Mouse (Mus musculus) midbrain, embryonic 14.5 days (tissue): ENCODE measurements around the gene Tmem200c. TPM values are rescaled to one million over a fixed set of nuclear protein-coding genes. Genes with fewer than 3 reads are reported as not detected.

Experiments
- ATAC-seq: fragments of 200-750 bp; cut with Nextera tagmentation; 2 replicates; pipeline ENCODE4 v1.8.0; 2017; ENCODE audit warnings: moderate number of reproducible peaks, moderate library complexity; ENCODE audit not compliant: low FRiP score, low TSS enrichment
- DNase-seq: peaks from one replicate; pipeline ENCODE4 v3.0.0-alpha.2; 2015
- H3K27ac ChIP-seq: fragments of 300-500 bp; sonication (generic); replicated peaks from 2 replicates; pipeline ENCODE4 v1.5.1; 2014; ENCODE audit warnings: mild to moderate bottlenecking, low read depth, low read length, moderate library complexity
- H3K27me3 ChIP-seq: fragments of 300-500 bp; sonication (generic); 2 replicates; pipeline ENCODE4 v1.6.1; 2014; ENCODE audit warnings: low read length, control low read depth, mixed read lengths; ENCODE audit not compliant: control insufficient read depth, insufficient read depth
- H3K36me3 ChIP-seq: fragments of 300-500 bp; sonication (generic); 2 replicates; pipeline ENCODE4 v1.6.1; 2014; ENCODE audit warnings: low read length, control low read depth; ENCODE audit not compliant: control insufficient read depth, insufficient read depth
- H3K4me1 ChIP-seq: fragments of 300-500 bp; sonication (generic); 2 replicates; pipeline ENCODE4 v1.6.1; 2014; ENCODE audit warnings: mild to moderate bottlenecking, antibody characterized with exemption, low read length, control low read depth; ENCODE audit not compliant: control insufficient read depth, insufficient read depth
- H3K4me2 ChIP-seq: fragments of 300-500 bp; sonication (generic); 2 replicates; pipeline ENCODE4 v1.6.1; 2014; ENCODE audit warnings: mild to moderate bottlenecking, low read length, moderate library complexity
- H3K4me3 ChIP-seq: fragments of 300-500 bp; sonication (generic); replicated peaks from 2 replicates; pipeline ENCODE4 v1.5.1; 2014; ENCODE audit warnings: low read depth, low read length
- H3K9ac ChIP-seq: fragments of 300-500 bp; sonication (generic); replicated peaks from 2 replicates; pipeline ENCODE4 v1.6.1; 2014; ENCODE audit warnings: mild to moderate bottlenecking, low read length, moderate library complexity
- H3K9me3 ChIP-seq: fragments of 300-500 bp; sonication (generic); 2 replicates; pipeline ENCODE4 v1.6.1; 2016; ENCODE audit warnings: low read length, control low read depth, mixed read lengths; ENCODE audit not compliant: control insufficient read depth
- WGBS: fragments of 180-500 bp; shearing (Covaris S2); extraction: QIAGEN DNeasy Blood & Tissue Kit; methylation state at CpG from one replicate; pipeline ENCODE4 v1.1.7; 2014; 5-methylcytosine and 5-hydroxymethylcytosine counted together
- polyA plus RNA-seq: library from polyadenylated mRNA; unstranded; fragments of >200 nt; fragmentation: Nextera tagmentation; extraction: Ambion mirVana; gene quantifications from 2 replicates; pipeline ENCODE4 v1.2.1, GENCODE M21; 2014

Gene Tmem200c
- polyA plus RNA-seq, 1 experiment from 2014 or later: 4.2 TPM

- peak; percentile 85 for DNase-seq
- 10% methylated on average over 21 of the region's 21 CpGs for WGBS
- ATAC-seq: peak; percentile 78
Observed at GRCm38 (mm10) chr17:68881725-68882524, 55.5 kb downstream of the Tmem200c start.

GRCm38 (mm10) chr17:68883474-68884083 is 57.2 kb downstream of the Tmem200c start:
- Histone ChIP-seq H3K4me1 (no peaks in the 10 kb centered on the region), H3K9me3 (no peaks in the 10 kb centered on the region), H3K27me3 (no peaks in the 10 kb centered on the region), H3K27ac (no peak overlapping the region), H3K4me3 (no peak overlapping the region), H3K4me2 (no peak overlapping the region), H3K36me3 (no peaks in the 10 kb centered on the region), H3K9ac (no peak overlapping the region)
- WGBS: 76% methylated on average over 3 of the region's 3 CpGs
- ATAC-seq (no peak), DNase-seq (no peak)

More at GRCm38 (mm10) chr17:68881725-68882524, 55.5 kb downstream of the Tmem200c start:
- peak overlapping the region; percentile 56 for H3K4me2 ChIP-seq
- H3K9me3 ChIP-seq: no peaks in the 10 kb centered on the region
- H3K4me1 ChIP-seq: no peaks in the 10 kb centered on the region
- peak overlapping the region; percentile 37 for H3K4me3 ChIP-seq
- H3K27me3 ChIP-seq: no peaks in the 10 kb centered on the region
- peak overlapping the region; percentile 56 for H3K9ac ChIP-seq
- H3K27ac ChIP-seq: no peak overlapping the region
- H3K36me3 ChIP-seq: no peaks in the 10 kb centered on the region

GRCm38 (mm10) chr17:68890672-68891071 is 64.2 kb downstream of the Tmem200c start:
- H3K4me1 ChIP-seq: no peaks in the 10 kb centered on the region
- H3K36me3 ChIP-seq: no peaks in the 10 kb centered on the region
- H3K9me3 ChIP-seq: no peaks in the 10 kb centered on the region
- no peak overlapping the region for H3K4me2 ChIP-seq
- no peak overlapping the region for H3K4me3 ChIP-seq
- no peak overlapping the region for H3K9ac ChIP-seq
- no peaks in the 10 kb centered on the region for H3K27me3 ChIP-seq
- no peak for ATAC-seq
- no peak overlapping the region for H3K27ac ChIP-seq
- WGBS: 92% methylated on average over 3 of the region's 3 CpGs
- DNase-seq: no peak

Other genes with a start within 250 kb of the Tmem200c start
- 47.3 and 63.4 TPM in 2 replicates for gene Epb41l3, start 249.1 kb downstream of the Tmem200c start, polyA plus RNA-seq